Mouse (Mus musculus) c-Kit-positive CD71-positive TER-119-negative erythroid progenitor cells, embryonic 14.5 days (primary cell): Measurements from ENCODE around the gene Cdx2.

Experiments used
- DNase-seq: peaks from one replicate; pipeline ENCODE4 v3.0.0-alpha.2; 2013; ENCODE audit warnings: low read depth

Cdx2 gene

DNA sequence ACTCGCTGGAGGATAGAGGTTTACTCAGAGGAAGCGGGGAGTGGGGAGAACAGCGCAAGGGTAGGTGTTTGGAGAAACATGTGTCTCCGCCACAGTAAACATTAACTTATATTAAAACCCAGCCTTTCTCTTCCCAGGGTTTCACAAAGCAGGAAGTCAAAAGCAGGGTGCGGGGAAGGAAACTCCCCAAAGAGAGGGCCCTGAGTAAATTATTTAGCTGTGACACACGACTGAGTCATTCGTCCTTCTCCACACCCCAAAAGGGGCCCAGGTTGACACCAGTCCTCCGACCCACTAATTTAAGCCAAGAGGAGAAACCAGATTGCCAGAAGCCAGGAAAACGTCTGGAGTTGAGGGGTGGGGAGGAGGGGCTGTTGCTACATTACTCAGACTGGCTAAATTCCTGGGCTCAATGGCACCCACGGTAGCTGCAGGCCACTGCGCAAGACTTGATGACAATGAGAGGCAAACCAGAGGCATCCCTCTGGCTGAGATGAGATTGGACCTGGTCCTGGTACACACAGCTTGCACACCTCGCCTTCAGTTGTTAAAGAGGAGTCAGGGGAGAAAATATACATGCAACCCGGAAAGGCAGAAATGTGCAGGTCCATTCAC lies 14.5 kb downstream of the Cdx2 start:
- DNase-seq = no peak

DNA sequence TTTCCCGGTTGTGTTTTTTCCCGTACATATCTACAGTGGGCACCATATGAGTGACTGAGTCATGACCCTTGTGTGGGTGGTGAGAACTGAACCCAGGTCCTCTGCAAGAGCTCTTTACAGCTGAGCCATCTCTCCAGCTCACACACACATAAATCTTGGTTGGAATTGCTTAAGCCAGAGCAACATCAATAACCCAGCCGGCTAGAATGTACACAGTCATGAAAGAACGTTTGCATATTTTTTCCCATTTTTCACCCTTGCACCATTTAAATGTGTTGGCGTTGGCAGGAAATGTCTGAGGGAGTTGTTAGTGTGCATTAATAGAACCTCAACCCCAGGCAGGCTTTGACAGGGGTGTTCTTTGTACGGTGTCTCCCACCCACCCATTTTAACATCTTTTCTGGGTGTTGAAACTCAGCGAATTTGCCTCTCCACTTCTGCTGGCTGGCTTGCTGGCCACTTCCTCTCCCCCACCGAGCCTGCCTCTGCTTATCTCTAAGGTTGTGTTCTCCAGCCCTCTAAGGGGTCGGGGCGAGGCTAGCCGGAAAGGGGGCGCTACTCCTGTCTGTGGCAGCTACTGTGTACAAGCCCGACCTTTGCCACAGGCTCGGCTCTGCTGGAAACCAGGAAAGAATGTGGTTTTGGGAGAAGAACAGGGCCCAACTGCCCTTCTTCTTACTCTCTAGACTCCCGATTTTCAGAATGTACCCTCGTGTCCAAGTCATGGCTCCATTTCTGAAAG lies 15.1 kb downstream of the Cdx2 start:
- DNase-seq = no peak

DNA sequence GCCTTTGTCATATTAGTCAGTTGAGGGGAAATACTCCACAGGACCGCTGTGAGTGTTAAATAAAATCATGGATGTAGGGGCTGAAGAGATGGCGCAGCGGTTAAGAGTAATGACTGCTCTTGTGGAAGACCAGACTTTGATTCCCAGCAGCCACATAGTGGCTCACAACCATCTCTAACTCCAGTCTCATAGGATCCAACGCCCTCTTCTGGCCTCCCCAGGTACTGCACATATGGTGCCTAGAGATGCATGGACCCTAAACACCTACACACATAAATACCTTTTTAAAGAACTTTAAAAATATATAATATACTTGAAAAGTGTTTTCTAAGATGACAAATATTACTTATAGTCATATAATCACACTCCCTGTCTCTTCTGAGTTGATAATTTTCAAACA lies 22.7 kb downstream of the Cdx2 start:
- DNase-seq = no peak

DNA sequence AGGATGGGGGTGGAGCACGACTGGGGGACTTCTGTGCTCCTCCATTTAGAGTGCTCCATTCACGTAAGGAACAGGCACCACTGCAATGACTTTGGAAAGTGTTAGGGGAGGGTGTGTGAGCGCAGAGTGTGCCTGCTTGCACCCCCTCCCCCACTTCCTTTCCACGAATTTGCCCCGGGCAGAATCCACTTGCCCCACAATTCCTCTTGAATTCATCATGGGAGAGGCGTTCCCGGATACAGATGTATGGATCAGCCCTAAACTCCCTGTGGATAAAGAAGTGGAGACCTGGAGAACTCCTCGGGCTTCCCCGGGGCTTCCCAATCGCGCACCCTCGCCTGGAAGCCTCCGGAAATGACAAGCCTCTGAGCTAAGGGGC lies 29.5 kb downstream of the Cdx2 start:
- DNase-seq = no peak

DNA sequence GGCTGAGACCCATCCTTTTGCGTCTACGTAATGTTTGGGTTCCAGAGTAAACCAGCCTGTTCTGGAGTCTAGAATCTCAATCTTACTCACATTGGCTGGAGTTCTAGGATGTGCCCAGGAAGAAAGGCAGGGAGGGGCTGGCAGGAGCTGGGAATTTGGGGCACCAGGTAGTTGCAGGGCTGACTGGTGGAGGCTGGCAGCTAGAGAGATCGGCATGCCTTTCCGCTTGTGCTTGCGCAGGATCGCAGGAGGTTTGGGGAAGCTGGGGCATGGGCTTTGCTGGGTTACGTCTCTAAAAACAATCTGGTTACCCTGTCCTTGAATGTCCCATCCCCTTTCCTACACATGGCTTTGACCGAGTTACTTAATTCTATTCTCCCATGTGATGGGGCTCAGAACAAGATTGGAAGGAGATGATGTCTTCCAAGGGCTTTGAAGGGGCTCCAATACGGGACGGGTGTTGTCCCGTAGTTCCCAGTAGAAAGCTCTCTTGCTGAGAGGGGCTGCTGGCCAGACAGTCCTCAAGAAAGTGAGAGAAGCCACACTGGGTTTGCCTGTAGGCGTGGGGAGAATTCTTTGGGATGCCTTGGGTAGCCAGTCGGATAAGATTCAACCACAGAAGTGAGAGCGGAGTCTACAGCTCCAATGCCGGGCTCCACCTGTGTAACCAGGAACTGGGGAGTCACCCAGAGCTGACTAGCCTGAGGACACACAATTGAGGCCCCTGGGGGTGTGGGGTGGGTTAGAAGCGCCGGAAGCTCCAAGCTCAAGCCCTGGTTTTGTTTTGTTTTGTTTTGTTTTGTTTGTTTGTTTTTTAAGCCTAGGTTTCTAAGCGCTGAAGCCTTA lies 30.1 kb downstream of the Cdx2 start:
- DNase-seq = no peak

DNA sequence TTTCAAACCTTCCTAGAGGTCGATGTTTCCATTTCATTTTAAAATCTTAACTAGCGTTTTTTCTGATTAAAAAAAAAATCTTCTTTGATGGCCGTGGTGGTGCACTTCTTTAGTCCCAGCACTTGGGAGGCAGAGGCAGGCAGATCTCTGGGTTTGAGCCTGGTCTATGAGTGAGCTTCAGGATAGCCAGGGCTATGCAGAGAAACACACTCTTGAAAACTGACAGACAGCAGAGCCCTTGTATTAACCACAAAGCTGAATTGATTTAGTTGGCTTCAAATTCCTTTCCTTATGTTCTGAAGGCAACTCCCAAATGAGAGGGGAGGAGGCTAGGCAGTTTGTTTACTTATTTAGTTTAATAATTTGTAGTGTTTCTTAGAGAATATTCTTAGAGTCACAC lies 31.3 kb downstream of the Cdx2 start:
- DNase-seq = no peak

DNA sequence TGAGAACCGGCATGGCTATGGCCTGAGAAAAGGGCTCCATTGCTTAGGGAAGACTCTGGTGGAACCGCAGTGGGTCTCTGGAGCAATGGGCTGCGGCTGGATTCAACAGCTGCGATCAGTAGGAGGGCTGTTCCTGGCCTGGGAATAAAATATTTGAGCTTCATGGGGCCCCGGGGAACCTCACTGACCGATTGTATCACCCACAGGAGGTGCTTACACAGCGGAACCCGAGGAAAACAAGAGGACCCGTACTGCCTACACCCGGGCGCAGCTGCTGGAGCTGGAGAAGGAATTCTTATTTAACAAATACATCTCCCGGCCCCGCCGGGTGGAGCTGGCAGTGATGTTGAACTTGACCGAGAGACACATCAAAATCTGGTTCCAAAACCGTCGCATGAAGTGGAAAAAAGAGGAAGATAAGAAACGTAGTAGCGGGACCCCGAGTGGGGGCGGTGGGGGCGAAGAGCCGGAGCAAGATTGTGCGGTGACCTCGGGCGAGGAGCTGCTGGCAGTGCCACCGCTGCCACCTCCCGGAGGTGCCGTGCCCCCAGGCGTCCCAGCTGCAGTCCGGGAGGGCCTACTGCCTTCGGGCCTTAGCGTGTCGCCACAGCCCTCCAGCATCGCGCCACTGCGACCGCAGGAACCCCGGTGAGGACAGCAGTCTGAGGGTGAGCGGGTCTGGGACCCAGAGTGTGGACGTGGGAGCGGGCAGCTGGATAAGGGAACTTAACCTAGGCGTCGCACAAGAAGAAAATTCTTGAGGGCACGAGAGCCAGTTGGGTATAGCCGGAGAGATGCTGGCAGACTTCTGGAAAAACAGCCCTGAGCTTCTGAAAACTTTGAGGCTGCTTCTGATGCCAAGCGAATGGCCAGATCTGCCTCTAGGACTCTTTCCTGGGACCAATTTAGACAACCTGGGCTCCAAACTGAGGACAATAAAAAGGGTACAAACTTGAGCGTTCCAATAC lies 32.6 kb downstream of the Cdx2 start:
- DNase-seq = no peak

DNA sequence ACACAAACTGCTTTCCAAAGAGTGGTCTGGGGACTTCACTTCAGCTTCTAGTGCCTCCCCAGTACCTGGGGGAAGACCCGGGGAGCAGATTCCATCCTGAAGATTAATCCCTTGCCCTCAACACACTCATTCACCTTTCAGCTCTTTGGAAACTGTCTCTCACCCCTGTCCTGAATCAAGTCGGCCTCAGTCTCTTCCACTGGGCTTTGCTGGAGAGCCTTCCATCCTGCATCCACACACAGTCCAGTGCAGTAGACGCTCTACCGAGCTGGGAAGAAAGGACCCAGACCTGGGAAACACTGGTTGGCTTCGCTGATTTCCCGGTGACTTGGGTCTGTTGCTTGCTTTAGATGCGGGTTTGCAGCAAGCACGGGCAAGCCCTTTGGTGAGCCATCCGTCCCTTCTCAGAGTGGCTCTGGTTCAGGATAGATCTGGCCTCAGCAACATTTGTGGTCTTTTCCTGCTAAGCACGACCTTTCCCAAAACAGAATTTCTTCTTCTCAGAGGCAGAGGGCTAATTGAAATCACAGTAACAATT lies 34.2 kb downstream of the Cdx2 start:
- DNase-seq = no peak

DNA sequence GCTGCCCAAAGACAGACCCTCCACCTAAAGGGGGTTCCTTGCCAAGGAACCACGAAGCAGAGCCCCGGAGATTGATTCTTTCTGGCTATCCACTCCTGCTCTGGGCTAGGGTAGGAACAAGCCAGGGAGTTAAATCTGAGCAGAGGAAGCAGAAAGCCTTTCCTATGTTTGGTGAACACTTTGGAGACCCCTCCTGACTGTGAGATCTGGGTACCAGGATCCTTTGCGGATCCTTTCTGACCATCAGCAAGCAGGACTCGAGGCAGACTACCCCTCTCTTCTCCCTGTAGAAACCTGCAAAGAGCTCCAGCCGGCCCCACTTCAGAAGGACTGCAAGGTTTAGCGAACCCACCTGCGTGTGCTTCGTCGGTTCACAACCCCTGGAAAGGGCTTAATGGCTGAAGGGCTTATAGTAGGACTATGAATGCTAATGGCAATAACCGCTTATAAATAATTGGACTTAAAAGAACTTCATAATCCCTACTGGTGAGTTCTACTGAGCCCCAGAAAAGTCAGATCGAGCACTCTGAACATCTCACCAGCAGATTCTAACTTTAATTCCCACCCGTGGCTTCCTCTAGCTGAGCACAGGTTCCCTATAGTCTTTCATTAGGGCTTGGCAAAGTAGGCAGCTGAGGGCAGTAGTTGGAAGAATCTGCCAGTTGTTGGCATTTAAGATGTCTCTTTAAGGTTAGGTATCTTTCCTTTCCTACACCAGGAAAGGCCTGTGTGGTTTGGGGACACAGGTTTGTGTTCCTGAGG lies 34.8 kb downstream of the Cdx2 start:
- DNase-seq = no peak

DNA sequence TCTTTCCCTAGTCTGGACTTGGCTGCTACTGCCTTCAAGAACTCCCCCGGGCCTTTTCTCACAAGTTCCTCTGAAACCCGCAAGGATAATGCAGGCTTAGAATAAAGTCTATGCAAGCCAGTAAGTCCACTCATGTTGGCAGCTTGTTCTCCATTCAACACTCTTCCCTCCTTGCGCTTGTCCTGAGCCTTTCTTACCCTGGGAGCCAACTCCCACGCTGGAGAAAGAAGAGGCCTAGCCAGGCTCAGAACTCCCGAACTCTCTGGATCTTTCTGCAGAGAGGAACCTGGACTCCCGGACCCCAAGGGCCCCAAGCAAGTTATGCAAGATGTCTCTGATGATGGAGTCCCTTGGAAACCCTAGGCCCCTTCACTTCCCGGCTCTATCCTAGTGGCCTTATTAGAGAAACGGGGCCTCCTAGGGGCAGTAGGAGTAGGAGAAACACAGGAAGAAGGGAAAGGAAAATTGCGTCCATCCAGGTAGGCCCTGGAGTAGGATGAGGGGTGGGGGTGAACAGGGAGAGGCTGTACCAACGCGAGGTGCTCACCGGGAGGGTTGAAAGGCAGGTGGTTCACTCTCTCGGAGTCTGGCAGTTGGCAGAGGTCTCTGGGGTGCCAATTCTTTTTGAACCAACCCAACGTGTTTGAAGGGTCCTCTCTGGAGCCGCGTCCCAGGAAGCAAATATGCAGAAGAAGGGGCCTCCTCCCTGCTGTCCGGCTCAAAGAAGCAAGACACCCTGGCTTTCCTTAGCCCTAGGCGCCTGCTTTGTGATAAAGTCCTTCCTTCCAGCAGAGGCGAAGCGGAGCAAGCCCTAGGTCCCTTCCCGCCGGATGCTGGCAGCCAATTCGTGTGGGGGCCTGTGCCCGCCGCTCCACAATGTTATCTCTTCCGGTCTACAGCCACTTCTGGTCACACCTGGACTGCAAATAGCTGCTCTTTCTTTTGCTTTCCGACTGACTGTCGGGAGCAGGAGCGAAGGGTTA lies 36.1 kb downstream of the Cdx2 start:
- DNase-seq = no peak

DNA sequence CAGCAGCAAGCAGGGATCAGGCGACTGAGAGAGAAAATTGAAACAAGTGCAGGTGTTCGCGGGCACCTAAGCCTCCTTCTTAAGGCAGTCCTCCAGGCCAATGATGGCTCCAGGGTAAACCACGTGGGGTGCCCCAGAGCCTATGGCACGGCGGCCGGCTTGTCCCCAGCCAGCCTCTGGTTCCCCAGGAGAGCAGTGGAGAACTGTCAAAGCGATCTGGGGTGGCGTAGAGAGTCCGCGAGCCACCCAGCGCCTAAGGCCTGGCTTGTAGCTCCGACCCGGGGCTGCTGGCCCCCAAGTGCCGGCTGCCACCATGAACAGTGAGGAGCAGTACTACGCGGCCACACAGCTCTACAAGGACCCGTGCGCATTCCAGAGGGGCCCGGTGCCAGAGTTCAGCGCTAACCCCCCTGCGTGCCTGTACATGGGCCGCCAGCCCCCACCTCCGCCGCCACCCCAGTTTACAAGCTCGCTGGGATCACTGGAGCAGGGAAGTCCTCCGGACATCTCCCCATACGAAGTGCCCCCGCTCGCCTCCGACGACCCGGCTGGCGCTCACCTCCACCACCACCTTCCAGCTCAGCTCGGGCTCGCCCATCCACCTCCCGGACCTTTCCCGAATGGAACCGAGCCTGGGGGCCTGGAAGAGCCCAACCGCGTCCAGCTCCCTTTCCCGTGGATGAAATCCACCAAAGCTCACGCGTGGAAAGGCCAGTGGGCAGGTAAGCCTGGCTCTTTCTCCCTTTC lies 37.0 kb downstream of the Cdx2 start, which contains the start of gene Pdx1:
TSS of gene Pdx1 (plus strand) at position 34 of the 747 bp plus-strand sequence.
- DNase-seq = no peak

DNA sequence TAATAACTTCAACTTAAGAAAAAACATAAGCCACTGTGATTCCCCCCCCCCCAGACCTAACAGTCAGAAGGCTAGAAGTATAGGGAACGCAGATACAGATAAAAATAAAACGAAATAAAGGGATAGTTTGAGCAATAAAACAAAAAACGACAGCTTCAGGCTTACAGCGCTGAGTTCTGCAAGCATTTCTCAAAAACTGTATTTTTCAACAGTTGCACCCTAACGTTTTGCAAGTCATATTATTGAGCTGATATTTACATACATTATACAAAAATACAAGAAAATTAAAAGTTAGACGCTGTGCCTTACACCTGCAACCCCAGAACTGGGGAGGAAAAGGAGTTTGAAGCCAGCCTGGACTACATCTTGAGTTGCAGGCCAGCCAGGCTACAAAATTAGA lies 37.7 kb downstream of the Cdx2 start:
- no peak for DNase-seq

DNA sequence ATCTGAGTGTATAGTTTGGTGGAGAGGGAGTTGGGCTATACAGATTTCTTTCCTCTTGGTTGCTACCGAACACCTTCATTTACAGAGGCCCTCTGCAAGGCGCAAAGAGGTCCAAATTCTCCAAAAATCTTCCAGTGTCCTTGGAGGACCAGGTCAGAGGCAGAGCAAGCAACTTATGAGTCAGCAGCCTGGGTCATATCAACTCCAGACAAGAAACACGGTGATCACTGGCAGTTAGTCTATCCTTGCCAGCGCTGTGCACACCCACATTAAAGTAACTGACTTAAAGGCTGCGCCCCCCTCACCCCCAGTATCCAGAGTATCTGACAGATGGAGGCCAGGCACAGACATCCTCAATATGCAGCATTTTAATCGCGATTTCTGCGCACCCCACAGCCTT lies 38.3 kb downstream of the Cdx2 start:
- DNase-seq = no peak

DNA sequence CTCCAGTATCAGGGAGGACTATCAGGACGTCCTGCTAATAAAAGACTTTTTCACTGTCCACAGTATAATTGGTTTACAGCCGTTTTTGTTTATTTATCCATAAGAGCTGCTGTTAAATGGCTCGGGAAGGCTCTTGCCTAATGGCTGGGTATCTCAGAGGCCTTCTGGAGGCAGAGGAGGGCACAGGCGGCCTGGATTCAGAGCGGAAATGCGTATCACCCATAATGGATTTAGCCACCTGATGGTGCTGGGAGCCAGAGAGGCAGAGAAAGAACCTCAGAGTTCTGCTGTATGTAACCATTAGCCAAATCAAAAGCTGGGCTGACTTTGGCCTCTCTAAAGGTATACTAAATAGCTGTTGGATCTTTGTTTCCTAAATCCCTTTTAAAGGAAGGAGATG lies 39.6 kb downstream of the Cdx2 start:
- no peak for DNase-seq

DNA sequence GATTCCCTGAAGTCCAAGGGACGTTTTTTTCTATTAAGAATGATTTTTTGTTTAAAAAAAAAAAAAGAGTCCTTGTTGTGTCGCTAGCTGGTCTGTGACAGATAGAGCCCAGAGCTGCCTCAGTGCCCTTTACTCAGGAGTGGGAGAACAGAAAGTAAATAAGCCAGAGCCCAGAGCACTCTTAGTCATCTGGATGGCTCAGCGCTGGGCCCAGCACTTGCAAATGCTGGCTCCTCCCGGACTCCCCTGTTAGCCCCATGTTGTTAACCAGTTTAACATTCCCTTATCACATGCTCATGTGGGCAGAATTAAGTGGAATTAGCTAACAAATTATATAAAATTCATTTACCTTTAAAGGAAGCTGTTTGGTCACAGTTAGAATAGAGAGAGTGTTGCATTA lies 43.1 kb downstream of the Cdx2 start:
- no peak for DNase-seq

DNA sequence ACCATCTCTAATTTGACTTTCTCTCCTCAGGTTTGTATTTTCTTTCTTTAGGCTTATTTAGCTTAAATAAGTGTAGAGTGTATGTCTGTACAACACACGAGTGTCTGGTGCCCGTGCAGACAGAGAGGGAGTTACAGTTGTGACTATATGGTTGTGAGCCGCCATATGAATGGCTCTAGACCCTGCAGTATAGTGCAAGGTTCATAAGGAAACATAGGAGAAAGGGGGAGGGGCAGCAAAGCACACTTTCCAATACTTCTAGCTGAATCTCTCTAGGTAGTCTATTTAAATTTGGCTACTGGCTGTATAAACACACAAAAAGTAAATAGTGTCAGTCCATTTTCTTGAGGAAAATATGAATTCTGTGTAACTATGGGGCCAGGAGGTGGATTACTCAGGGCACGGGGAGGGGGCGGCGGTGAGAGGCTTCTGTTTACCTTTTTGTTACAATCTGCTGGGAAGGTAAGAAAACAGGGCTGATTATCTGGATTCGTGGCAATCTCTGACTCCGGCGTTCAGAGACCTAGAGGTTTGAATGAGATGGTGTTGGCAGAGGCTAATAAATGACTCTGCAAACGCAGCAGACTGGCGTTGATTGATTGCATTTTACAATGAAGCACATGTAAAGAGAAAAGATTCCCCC lies 45.0 kb downstream of the Cdx2 start:
- DNase-seq = no peak

DNA sequence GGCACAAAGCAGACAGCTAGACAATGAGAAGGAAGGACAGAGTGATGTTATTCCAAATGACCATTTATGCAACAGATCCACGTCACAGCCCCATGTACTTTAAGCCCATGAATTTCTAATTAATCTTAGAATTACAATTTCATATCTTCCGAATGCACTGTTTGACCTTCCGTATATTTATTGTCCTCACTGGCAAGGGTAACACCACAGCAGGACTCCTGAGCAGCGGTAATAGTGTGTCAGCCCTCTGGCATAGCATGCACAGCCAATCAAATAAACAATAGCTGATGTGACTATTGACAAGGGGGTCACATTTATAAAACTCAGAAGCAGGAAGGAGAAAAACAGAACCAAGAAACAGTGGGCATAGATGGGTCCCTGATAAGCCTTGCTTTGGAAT lies 46.3 kb downstream of the Cdx2 start:
- no peak for DNase-seq

DNA sequence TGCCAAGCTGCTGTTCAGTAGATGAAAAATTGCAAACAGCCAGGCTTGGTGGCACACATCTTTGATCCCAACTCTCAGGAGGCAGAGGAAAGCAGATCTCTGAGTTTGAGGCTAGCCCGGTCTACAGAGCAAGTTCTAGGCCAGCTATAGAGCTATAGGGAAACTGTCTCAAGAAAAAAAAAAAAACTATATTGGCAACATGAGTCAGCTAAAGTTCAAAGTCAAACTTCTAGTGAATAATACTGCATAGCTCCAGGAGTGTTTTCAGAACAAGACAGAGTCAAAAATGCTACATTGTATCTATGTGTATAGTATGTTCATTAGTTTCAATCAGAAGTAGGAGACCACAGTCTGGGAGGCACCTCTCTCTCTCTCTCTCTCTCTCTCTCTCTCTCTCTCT lies 46.9 kb downstream of the Cdx2 start:
- DNase-seq = no peak
